Mouse (Mus musculus) liver, postnatal 0 days (tissue): ENCODE results near the gene Tmtc4.

ENCODE experiments used
- CTCF ChIP-seq: sonication (generic); IDR thresholded peaks from 2 replicates; pipeline ENCODE4 v1.5.1; 2016; ENCODE audit warnings: antibody characterized with exemption, low read depth
- EP300 ChIP-seq: IDR thresholded peaks from 2 replicates; pipeline ENCODE4 v1.6.1; 2016; ENCODE audit warnings: antibody characterized with exemption, low read depth, mild to moderate bottlenecking

DNA sequence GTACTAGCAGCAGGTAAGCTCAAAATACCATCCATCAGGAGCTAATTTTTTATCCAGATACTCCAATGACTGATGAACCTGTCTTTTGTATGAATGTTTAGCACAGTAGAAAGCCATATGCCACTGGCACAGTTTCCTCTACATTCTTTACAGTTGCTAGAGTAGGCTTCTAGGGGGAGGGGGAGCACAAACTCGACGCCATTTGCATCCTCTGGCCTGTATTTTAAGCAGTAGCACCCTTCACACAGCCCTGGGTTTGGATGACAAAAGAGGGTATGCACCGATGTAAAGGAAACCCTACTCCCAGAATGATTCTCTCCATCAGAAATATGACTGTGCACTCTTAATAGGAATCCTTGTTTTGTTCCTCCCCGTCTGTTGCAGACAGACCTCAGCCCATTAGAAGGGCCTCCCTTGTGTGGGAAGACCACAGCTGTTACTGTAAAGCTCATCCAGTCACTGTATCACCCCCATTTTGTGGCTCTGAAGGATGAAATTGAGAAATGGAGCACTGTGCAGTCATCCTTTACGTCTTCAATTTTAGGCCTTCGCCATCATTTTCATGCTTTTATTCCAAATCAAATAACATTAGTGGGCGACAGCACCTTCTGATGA is 100.9 kb downstream of the Tmtc4 start:
- TF ChIP-seq CTCF, result no peak
- no peak for TF ChIP-seq EP300
